Mouse (Mus musculus) right cerebral cortex, adult 18-20 months (tissue): ENCODE data around the gene Rasa3.

Source experiments
- DNase-seq: peaks from one replicate; pipeline ENCODE4 v3.0.0; 2022; ENCODE audit warnings: mixed read lengths

Rasa3 gene

GRCm38 (mm10) chr8:13684131-13684530, 6.7 kb upstream of the Rasa3 start:
- no peak for DNase-seq

GRCm38 (mm10) chr8:13678182-13678581, 779 bp upstream of the Rasa3 start:
- no peak for DNase-seq

GRCm38 (mm10) chr8:13676701-13677412, 546 bp downstream of the Rasa3 start:
- peak; percentile 70 for DNase-seq

GRCm38 (mm10) chr8:13676302-13676700, 1.1 kb downstream of the Rasa3 start:
- peak; percentile 58 for DNase-seq

- DNase-seq = no peak
Observed at GRCm38 (mm10) chr8:13675524-13675923, 1.9 kb downstream of the Rasa3 start.

DNA sequence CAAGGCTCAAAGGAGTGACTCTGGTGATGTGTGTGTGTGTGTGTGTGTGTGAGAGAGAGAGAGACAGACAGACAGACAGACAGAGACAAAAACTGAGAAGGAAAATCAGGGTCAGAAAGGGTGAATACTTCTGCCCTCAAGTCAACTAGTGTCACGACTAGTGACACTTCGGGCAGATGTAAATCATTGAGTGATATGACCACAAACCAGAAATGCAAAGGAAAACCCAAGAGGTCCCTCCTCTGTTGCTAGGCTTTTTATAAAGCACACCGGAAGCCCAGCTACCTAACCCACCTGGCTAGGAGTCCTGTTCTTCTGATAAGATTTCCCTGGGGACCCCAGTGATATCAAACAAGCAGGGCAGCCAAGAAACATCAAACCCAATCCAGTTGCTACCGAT, 2.3 kb downstream of the Rasa3 start:
- DNase-seq = no peak

DNA sequence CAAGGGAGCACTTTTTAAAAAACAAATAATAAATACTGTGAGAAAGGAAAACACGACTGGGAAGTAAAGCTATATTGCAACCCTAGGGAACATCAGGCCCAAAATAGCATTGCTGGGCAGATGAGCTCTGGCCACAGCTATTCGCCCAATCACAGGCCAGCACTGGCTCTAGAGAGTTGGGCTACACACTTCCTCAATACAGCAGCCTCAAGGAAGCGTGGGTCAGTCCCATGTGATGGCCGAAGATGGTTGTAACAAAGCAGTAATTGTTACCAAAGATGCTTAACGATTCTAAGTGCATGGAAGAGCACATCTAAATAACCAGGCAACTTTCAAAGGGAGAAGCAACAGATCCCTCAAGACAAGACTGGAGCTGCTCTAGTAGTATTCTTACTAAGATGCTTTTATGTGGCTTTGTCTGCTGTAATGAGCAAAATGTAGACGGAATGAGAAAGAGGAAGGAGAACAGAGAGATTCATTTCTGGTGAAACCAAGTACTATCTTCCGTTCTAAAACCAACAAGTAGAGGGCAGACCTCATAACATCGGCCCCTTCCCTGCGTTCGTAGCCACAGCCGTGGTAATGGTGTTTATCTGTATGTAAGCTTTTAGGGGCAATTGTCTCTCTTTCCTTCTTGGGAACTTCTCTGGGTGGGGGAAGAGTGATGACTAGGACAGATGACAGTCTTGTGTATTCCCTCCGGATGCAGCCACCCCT, 3.0 kb downstream of the Rasa3 start:
- no peak for DNase-seq

- DNase-seq = no peak
Observed at GRCm38 (mm10) chr8:13673215-13673614, 4.2 kb downstream of the Rasa3 start.

GRCm38 (mm10) chr8:13671246-13672003, 6.0 kb downstream of the Rasa3 start:
- no peak for DNase-seq

GRCm38 (mm10) chr8:13670011-13670471, 7.4 kb downstream of the Rasa3 start:
- no peak for DNase-seq

GRCm38 (mm10) chr8:13668367-13668766, 9.0 kb downstream of the Rasa3 start:
- DNase-seq = no peak

- DNase-seq = no peak
Observed at GRCm38 (mm10) chr8:13667917-13668316, 9.5 kb downstream of the Rasa3 start.

DNA sequence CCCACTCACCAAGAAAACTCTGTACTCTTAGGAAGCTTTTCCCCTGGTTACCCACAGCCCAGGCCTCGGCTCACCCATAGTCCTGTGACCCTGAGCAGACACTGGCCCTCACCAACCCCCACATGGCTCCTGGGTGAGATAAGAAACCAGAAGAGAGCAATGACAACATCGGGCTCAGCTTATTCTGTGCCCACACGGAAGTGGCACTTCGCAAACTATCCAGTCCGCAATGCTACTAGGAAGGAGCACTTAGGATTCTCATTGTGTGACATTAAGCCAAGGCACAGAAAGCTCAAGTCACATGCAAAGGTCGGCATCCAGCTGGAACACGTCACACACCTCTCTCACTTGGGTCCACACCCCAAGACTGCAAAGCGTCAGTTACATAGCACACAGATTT, 11.5 kb downstream of the Rasa3 start:
- DNase-seq = no peak

DNA sequence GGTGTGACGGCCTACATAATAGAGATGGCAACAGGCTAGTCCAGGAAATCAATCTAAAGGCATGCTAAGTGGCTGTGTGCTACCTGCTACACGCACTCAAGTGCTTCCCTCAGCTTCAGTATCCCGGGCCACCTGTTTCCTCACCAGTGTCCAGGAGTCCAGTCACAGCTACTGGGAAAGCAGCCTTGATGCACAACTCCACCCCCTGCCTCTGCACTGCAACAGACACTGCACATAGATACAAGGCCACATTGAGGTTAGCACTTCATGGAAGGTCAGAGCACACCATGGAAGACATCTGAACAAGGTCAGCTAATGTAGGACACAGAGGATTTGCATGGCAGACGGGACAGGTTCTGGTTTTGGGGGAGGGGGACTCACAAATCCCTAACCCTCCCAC, 11.9 kb downstream of the Rasa3 start:
- DNase-seq = no peak

DNA sequence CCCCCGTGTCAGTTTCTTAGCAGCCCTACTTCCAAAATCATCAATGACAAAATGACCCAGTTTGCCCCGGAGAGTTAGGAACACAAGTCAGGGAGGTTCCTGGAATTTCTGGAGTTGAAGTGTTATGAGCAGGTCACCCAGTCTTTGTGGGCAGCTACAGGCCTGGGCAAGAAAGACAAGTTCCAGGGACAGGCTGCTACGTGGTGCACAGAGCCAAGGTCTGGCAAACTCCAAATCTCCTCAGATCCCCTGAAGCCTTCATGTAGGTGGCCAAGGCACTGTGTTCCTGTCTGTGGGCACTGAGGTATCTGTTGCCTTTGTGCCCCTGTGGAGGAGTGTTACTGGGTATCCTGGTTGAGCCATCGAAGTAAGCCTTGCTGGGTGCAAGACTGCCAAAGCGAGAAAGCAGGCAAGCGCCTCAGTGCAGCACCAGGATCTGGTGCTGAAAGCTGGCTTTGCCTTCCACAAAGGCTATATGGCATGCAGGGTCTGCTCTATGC, 12.6 kb downstream of the Rasa3 start:
- no peak for DNase-seq

GRCm38 (mm10) chr8:13660323-13660722, 17.1 kb downstream of the Rasa3 start:
- no peak for DNase-seq

DNA sequence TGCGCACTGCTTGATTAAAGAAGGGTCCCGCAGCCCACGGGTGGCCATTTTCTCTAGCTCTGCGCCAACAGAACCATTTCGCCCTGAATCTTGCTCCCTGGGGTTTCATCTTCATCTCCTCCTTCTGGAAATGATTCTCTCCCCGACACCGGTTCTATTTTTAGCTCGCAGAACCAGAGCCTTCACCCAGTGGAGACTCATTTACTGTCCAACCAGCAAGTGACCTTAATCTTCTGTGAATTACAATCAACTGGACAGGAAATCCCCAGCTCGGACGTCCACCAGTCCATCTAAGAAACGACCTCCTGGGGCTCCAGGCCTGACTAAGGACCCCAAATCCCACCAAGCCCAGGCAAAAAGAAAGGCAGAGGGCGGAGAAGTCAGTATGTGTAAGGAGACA, 19.9 kb downstream of the Rasa3 start:
- no peak for DNase-seq

- DNase-seq = no peak
Observed at GRCm38 (mm10) chr8:13655033-13655351, 22.4 kb downstream of the Rasa3 start.

- DNase-seq = no peak
Observed at GRCm38 (mm10) chr8:13654350-13655032, 22.9 kb downstream of the Rasa3 start.

DNA sequence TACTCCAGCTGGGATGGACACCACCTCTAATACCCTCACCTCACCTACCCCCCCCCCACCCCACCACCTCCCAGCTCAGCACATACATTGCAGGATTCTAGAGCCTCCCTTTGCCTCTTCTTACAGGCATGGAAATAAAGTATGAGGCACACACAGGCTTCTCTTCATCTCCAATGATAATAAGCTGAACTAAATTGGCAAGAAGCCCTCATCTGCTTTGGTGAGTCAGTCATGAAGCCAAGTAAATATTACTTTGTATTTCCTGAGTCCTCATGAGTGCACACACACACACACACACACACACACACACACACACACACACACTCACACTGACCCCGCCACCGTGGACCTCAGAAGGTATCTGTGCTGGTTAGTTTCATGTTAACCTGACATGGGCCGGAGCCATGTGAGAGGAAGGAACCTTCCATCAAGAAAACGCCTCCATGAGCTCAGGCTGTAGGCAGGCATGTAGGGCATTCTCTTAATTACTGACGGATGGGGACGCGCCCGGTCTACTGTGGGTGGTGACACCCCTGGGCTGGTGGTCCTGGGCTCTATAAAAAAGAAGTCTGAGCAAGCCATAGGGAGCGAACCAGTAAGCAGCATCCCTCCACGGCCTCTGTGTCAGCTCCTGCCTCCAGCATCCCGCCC, 26.7 kb downstream of the Rasa3 start:
- DNase-seq = no peak

- no peak for DNase-seq
Observed at GRCm38 (mm10) chr8:13649154-13649515, 28.3 kb downstream of the Rasa3 start.

- peak; percentile 35 for DNase-seq
Observed at GRCm38 (mm10) chr8:13648377-13649153, 28.8 kb downstream of the Rasa3 start.
